Mouse (Mus musculus) C2C12 (cell line): ENCODE results near the gene Rpl34. TPM values are rescaled to one million over a fixed set of nuclear protein-coding genes. Genes with fewer than 3 reads are reported as not detected.

Experiments
- H3K27me3 ChIP-seq: one replicate; pipeline ENCODE4 v1.6.1; 2011; ENCODE audit not compliant: control insufficient read depth, insufficient read depth, insufficient read length
- H3K36me3 ChIP-seq: one replicate; pipeline ENCODE4 v1.6.1; 2011; ENCODE audit not compliant: control insufficient read depth, insufficient read depth
- H3K4me3 ChIP-seq: one replicate; pipeline ENCODE4 v1.5.1; 2011; ENCODE audit warnings: mild to moderate bottlenecking, control low read depth; ENCODE audit not compliant: poor library complexity, insufficient read depth, severe bottlenecking
- H3K79me2 ChIP-seq: one replicate; pipeline ENCODE4 v1.6.1; 2011; ENCODE audit not compliant: control insufficient read depth, insufficient read depth
- H3K79me3 ChIP-seq: one replicate; pipeline ENCODE4 v1.6.1; 2011; ENCODE audit warnings: low read depth, control low read depth
- H3ac ChIP-seq: one replicate; pipeline ENCODE3; 2011; ENCODE audit warnings: low read depth; ENCODE audit not compliant: control insufficient read depth, insufficient read length
- CEBPB ChIP-seq: IDR thresholded peaks from one replicate; pipeline ENCODE4 v1.6.1; 2011; ENCODE audit warnings: low read depth, mild to moderate bottlenecking, control low read depth, moderate library complexity
- CTCF ChIP-seq: IDR thresholded peaks from one replicate; pipeline ENCODE4 v1.5.1; 2011; ENCODE audit not compliant: control insufficient read depth, insufficient read depth, insufficient read length
- FOSL1 ChIP-seq: IDR thresholded peaks from one replicate; pipeline ENCODE4 v1.8.0; 2011; ENCODE audit warnings: mild to moderate bottlenecking, low read length; ENCODE audit not compliant: poor library complexity, insufficient read depth, severe bottlenecking
- MAX ChIP-seq: IDR thresholded peaks from one replicate; pipeline ENCODE4 v1.6.1; 2011; ENCODE audit warnings: mild to moderate bottlenecking, control low read depth
- MYOD1 ChIP-seq: IDR thresholded peaks from one replicate; pipeline ENCODE4 v1.6.1; 2011; ENCODE audit warnings: low read depth; ENCODE audit not compliant: control insufficient read depth, insufficient read length
- MYOG ChIP-seq: IDR thresholded peaks from one replicate; pipeline ENCODE4 v1.6.1; 2011; ENCODE audit not compliant: control insufficient read depth, insufficient read length; ENCODE audit errors: extremely low read depth
- USF1 ChIP-seq: IDR thresholded peaks from one replicate; pipeline ENCODE4 v1.6.1; 2011; ENCODE audit warnings: low read depth, mild to moderate bottlenecking, control low read depth, moderate library complexity
- polyA plus RNA-seq: library from polyadenylated mRNA; unstranded; fragments of >200 nt; fragmentation: generic; extraction: Trizol; gene quantifications from one replicate; pipeline ENCODE4 v1.2.1, GENCODE M21; 2012; ENCODE audit warnings: missing spikeins

Rpl34 gene
- polyA plus RNA-seq, 1 experiment = 2,364 TPM

DNA sequence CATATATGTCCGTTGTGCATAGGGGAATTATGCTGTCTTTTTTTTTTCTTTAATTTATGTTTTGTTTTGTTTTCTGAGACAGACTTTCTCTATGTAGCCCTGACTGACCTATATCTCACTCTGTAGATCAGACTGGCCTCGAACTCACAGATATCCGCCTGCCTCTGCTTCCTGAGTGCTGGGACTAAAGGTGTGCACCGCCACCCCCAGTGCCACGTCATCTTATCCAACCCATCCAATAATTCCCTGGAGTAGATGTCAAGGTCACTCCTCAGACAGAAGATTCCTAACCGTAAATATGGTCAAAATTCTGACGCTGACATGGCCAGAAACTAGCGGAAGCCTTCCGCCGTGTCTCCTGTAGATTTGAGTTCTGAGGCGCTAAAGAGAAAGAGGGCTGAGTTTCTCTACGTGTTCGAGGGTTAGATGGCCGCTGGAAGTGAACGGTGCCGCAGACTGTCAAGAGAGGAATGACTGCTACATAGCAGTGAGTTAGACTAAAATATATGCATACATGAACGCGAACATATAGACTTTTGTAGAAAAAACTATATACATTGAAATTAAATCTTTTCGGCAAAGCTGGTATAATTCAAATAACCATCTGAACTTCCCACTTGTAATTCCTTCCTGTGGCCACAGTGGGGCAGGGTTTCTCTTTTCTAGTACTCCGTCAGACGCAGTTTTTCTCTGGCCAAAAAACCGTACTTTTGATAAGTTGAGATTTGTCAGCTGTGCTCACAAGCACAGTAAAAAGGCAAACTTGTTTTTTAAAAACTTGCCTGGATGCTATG is 15.2 kb downstream of the Rpl34 start:
- Histone ChIP-seq H3K27me3 (no peaks in the 10 kb centered on the region), H3ac (no peak overlapping the region), H3K36me3 (no peaks in the 10 kb centered on the region), H3K79me2 (no peaks in the 10 kb centered on the region), H3K79me3 (no peaks in the 10 kb centered on the region), H3K4me3 (no peak overlapping the region)
- no peak for TF ChIP-seq USF1
- no peak for TF ChIP-seq MYOD1
- no peak for TF ChIP-seq MYOG
- TF ChIP-seq CEBPB = no peak
- TF ChIP-seq MAX = no peak
- no peak for TF ChIP-seq CTCF
- TF ChIP-seq FOSL1 = no peak

DNA sequence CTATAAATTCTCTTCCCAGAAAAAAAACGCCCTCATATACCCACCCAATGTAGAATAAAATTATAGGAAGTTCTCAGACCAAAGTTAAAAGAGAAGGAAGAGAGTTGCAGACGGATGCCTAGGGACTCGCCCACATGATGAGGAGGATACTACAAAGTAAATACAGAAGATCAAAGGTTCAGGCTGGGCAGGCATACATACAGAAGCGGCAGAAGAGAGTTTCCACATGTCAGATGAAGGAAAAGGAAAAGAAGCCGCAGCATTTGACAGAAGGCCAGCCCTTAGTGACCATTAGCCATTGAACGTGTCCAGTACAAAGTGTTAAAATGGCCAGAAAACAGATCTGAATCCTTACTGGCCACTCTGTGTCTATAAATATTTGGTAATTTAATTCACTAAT is 17.3 kb downstream of the Rpl34 start:
- Histone ChIP-seq H3ac (no peak overlapping the region), H3K79me3 (peaks cover 11% of the 10 kb centered on the region), H3K4me3 (no peak overlapping the region), H3K79me2 (peaks cover 15% of the 10 kb centered on the region), H3K27me3 (no peaks in the 10 kb centered on the region), H3K36me3 (no peaks in the 10 kb centered on the region)
- no peak for TF ChIP-seq CEBPB
- no peak for TF ChIP-seq CTCF

GRCm38 (mm10) chr3:130710103-130710502 is 20.1 kb downstream of the Rpl34 start:
- H3K79me3 ChIP-seq = peaks cover 31% of the 10 kb centered on the region
- no peak for TF ChIP-seq CEBPB
- TF ChIP-seq FOSL1 = no peak
- H3ac ChIP-seq = no peak overlapping the region
- H3K36me3 ChIP-seq = no peaks in the 10 kb centered on the region
- no peaks in the 10 kb centered on the region for H3K27me3 ChIP-seq
- no peak overlapping the region for H3K4me3 ChIP-seq
- peaks cover 42% of the 10 kb centered on the region for H3K79me2 ChIP-seq

DNA sequence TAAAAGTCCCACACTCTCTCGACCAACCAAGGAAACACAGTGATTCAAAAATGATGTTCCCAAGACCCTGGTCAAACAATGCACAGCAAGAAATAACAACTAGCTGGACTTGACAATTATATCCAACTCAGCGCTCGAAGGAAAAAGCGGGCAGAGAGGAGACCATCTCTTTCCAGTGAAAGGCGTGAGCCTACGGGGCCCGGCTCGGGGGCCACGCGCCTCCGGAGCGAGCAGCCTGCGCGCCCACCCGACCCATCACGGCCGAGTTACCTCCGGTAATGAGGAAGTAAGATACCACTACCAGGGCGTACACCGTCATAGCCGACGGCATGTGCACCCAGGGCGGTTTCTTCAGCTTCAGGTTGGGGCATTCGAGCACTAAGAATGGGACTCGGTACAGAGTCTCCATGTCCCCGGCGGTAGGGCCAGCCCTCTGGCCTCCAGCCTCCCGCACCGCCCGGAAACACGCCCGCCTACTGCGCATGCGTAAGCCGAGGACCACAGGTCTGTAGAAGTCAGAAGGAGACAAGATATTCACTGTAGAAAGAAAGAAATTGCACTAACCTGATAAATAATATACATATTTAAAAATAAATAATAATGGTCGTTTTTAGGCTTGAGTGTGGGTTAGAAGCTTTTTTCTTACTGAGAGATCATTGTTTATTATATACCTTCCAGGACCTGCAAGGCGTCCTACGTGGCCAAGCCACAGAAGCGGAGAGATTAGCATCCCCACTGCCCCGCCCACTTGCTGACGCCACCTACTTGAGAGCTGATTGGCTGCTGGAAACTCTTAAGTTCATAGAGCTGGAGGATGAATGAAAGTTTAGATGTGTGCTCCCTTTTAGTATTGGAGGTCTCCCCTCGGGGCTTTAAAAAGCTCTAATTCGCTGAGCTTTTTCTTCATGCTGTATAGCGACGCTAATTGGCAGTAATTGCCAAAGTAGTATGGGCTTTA is 21.0 kb downstream of the Rpl34 start, which contains the start of gene Ostc:
TSS of gene Ostc (minus strand) at position 478 of the 958 bp plus-strand sequence.
- H3K27me3 ChIP-seq = no peaks in the 10 kb centered on the region
- H3K79me3 ChIP-seq = peaks cover 32% of the 10 kb centered on the region
- H3K4me3 ChIP-seq = peak within 1 kb of the TSS; percentile 65
- TF ChIP-seq CEBPB (no peak), MYOD1 (no peak), MAX (peak; percentile 32)
- H3ac ChIP-seq = peak within 1 kb of the TSS; percentile 99
- H3K36me3 ChIP-seq = peaks cover 2% of the 10 kb centered on the region
- H3K79me2 ChIP-seq = peaks cover 51% of the 10 kb centered on the region

DNA sequence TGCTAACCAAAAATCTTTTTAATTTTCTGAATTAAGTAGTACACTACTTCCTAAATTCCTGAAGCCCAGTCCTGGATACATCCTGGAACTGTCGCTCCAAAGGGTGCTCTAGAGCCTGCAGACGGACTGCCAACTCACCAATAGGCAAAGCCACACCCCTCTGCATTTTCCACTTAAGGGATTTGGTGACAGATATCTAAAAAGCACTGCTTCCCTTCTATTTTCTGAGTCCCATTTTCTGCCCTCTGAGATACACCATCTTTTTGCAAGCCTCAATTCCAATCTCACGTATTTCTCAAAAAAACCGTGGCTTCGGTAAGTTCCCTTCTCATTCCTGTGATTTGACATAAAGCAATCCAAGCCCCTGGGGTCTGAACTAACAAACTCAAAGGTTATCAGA is 21.7 kb downstream of the Rpl34 start:
- H3K79me3 ChIP-seq = peaks cover 32% of the 10 kb centered on the region
- TF ChIP-seq USF1 (no peak), CEBPB (no peak), CTCF (no peak), MAX (no peak), MYOD1 (no peak), MYOG (no peak), FOSL1 (no peak)
- peak overlapping the region; percentile 65 for H3K4me3 ChIP-seq
- peak overlapping the region; percentile 99 for H3ac ChIP-seq
- H3K36me3 ChIP-seq = peaks cover 10% of the 10 kb centered on the region
- H3K27me3 ChIP-seq = no peaks in the 10 kb centered on the region
- peaks cover 52% of the 10 kb centered on the region for H3K79me2 ChIP-seq

GRCm38 (mm10) chr3:130702289-130702688 is 27.9 kb downstream of the Rpl34 start:
- Histone ChIP-seq H3K79me2 (peaks cover 51% of the 10 kb centered on the region), H3K36me3 (peaks cover 53% of the 10 kb centered on the region), H3ac (no peak overlapping the region), H3K27me3 (no peaks in the 10 kb centered on the region), H3K79me3 (peaks cover 22% of the 10 kb centered on the region), H3K4me3 (no peak overlapping the region)
- no peak for TF ChIP-seq CTCF
- TF ChIP-seq MAX = no peak
- no peak for TF ChIP-seq USF1
- no peak for TF ChIP-seq FOSL1
- no peak for TF ChIP-seq CEBPB
- no peak for TF ChIP-seq MYOG
- TF ChIP-seq MYOD1 = no peak
